Mouse (Mus musculus) intestine, postnatal 0 days (tissue): Measurements from ENCODE around the gene Sod1. TPM values are rescaled to one million over a fixed set of nuclear protein-coding genes. Genes with fewer than 3 reads are reported as not detected.

Experiments
- ATAC-seq: fragments of 200-750 bp; cut with Nextera tagmentation; 2 replicates; pipeline ENCODE4 v1.8.0; 2017; ENCODE audit warnings: mild to moderate bottlenecking, moderate TSS enrichment, moderate library complexity
- H3K27ac ChIP-seq: fragments of 300-500 bp; sonication (generic); 2 replicates; pipeline ENCODE4 v1.5.1; 2014; ENCODE audit warnings: mild to moderate bottlenecking, low read depth, low read length, moderate library complexity
- H3K27me3 ChIP-seq: fragments of 300-500 bp; sonication (generic); replicated peaks from 2 replicates; pipeline ENCODE4 v1.6.1; 2014; ENCODE audit warnings: low read length, mixed read lengths; ENCODE audit not compliant: control insufficient read depth, insufficient read depth
- H3K36me3 ChIP-seq: fragments of 300-500 bp; sonication (generic); 2 replicates; pipeline ENCODE4 v1.6.1; 2014; ENCODE audit warnings: mild to moderate bottlenecking, moderate library complexity; ENCODE audit not compliant: control insufficient read depth, insufficient read depth
- H3K4me1 ChIP-seq: fragments of 300-500 bp; sonication (generic); replicated peaks from 2 replicates; pipeline ENCODE4 v1.6.1; 2014; ENCODE audit warnings: antibody characterized with exemption, low read length, mixed read lengths; ENCODE audit not compliant: control insufficient read depth, insufficient read depth
- H3K4me2 ChIP-seq: fragments of 300-500 bp; sonication (generic); replicated peaks from 2 replicates; pipeline ENCODE4 v1.6.1; 2014; ENCODE audit warnings: low read depth, mild to moderate bottlenecking, moderate library complexity
- H3K4me3 ChIP-seq: fragments of 300-500 bp; sonication (generic); 2 replicates; pipeline ENCODE4 v1.5.1; 2014; ENCODE audit warnings: low read depth, low read length
- H3K9ac ChIP-seq: fragments of 300-500 bp; sonication (generic); 2 replicates; pipeline ENCODE4 v1.6.1; 2014; ENCODE audit warnings: mild to moderate bottlenecking, low read depth, low read length
- H3K9me3 ChIP-seq: fragments of 300-500 bp; sonication (generic); 2 replicates; pipeline ENCODE4 v1.6.1; 2016; ENCODE audit warnings: mixed run types; ENCODE audit not compliant: control insufficient read depth
- CTCF ChIP-seq: sonication (generic); IDR thresholded peaks from 2 replicates; pipeline ENCODE4 v1.5.1; 2016; ENCODE audit warnings: low read depth, mild to moderate bottlenecking, control low read depth, antibody characterized with exemption, moderate library complexity
- WGBS: fragments of 180-500 bp; shearing (Covaris S2); extraction: QIAGEN DNeasy Blood & Tissue Kit; methylation state at CpG from one replicate; pipeline ENCODE4 v1.1.7; 2014; 5-methylcytosine and 5-hydroxymethylcytosine counted together
- polyA plus RNA-seq: library from polyadenylated mRNA; unstranded; fragments of >200 nt; fragmentation: Nextera tagmentation; extraction: Ambion mirVana; gene quantifications from 2 replicates; pipeline ENCODE4 v1.2.1, GENCODE M21; 2015

Sod1 gene
- polyA plus RNA-seq, 1 experiment from 2014 or later = 1,874 TPM

DNA sequence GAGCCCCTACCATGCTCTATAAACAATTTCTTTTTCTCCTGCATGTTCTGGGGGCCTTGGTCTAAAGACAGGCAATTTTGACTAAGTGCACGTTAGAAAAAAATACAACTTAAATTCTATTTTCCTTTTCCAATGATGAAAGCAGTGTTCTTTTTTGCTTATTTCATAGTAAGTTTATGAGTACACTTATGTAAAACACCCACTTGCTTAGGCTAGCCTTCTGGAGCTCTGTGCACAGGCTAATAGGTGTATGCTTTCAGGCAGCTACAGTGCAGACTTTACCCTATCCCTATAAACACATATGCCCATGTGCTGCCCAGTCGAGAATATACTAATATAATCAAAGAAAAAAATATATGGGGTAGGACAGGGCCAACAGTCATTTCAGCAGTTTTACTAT is 32.0 kb downstream of the Sod1 start:
- no peak overlapping the region for H3K4me2 ChIP-seq
- ATAC-seq = no peak
- no peak overlapping the region for H3K27ac ChIP-seq
- H3K9ac ChIP-seq = no peak overlapping the region
- H3K9me3 ChIP-seq = no peaks in the 10 kb centered on the region
- TF ChIP-seq CTCF = no peak
- 84% methylated on average over 2 of the region's 2 CpGs for WGBS
- no peak overlapping the region for H3K4me3 ChIP-seq
- H3K36me3 ChIP-seq = peaks cover 87% of the 10 kb centered on the region
- no peaks in the 10 kb centered on the region for H3K27me3 ChIP-seq
- H3K4me1 ChIP-seq = no peaks in the 10 kb centered on the region

DNA sequence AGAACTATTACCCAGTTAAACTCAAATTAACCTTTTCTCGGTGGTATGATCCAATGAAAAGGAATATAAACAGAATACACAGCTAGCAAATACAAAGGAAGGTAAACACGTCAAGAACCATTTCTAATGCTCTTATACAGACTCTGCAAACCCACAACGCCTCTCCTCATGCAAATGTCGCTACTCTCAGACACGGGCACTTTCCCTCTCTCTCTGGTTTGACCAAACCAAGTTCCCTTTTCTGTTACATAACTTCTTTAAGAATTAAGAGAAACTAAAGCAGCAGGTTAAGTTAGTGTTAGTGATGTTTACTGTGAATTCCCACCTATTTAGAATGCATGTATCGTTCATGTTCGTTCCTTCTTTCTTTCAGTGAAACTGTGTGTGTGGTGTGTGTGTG is 38.4 kb downstream of the Sod1 start:
- no peak overlapping the region for H3K4me2 ChIP-seq
- ATAC-seq = no peak
- H3K4me3 ChIP-seq = no peak overlapping the region
- H3K4me1 ChIP-seq = no peaks in the 10 kb centered on the region
- no peaks in the 10 kb centered on the region for H3K27me3 ChIP-seq
- 87% methylated on average over 7 of the region's 7 CpGs for WGBS
- no peak overlapping the region for H3K27ac ChIP-seq
- no peak overlapping the region for H3K9ac ChIP-seq
- no peaks in the 10 kb centered on the region for H3K9me3 ChIP-seq
- TF ChIP-seq CTCF = no peak
- H3K36me3 ChIP-seq = peaks cover 57% of the 10 kb centered on the region

DNA sequence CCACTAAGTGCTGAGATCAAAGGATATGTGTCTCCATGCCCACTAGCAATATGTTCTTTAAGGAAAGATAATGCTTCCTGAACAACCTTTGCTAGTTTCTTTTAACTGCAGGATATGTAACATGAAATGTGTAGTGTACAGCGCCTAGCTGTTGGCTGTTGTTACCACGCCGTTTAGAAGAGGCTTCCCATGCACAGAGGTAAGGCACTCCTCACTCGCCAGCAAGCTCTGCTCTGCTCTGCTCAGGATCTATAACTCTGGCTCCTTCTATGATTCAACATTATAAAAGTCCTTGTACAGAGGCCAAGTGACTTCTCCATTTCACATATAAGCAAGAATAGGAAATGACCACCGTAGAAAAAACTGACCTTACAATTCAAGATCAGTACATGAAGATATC is 39.1 kb downstream of the Sod1 start:
- H3K9me3 ChIP-seq = no peaks in the 10 kb centered on the region
- H3K4me2 ChIP-seq = no peak overlapping the region
- no peaks in the 10 kb centered on the region for H3K4me1 ChIP-seq
- no peaks in the 10 kb centered on the region for H3K27me3 ChIP-seq
- H3K27ac ChIP-seq = no peak overlapping the region
- no peak overlapping the region for H3K9ac ChIP-seq
- peaks cover 50% of the 10 kb centered on the region for H3K36me3 ChIP-seq
- 90% methylated on average over 5 of the region's 5 CpGs for WGBS
- TF ChIP-seq CTCF = no peak
- no peak for ATAC-seq
- H3K4me3 ChIP-seq = no peak overlapping the region

DNA sequence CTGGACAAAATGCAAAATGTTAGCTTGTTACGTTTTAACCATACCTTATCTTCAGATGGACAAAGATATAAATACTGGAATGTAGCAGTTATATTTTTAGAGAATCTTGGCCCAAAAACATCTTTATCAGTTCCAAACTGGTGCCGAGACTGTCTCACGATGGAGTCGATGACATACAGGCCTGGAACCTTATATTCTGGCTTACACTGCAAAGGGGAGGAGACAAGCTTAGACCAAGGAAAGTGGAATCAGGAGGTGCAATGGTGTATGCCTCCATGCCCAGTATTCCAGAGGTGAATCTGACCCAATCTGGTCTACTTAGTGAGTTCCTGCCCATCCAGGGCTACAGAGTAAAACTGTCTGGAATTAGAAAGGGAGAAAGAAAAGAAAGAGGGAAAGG is 39.5 kb downstream of the Sod1 start:
- peaks cover 46% of the 10 kb centered on the region for H3K36me3 ChIP-seq
- 73% methylated on average over 4 of the region's 4 CpGs for WGBS
- TF ChIP-seq CTCF = no peak
- H3K4me2 ChIP-seq = no peak overlapping the region
- H3K27me3 ChIP-seq = no peaks in the 10 kb centered on the region
- H3K4me1 ChIP-seq = 0 out of 2 replicates have a peak, but pooled peaks cover under 1% of the 10 kb centered on the region
- H3K9me3 ChIP-seq = no peaks in the 10 kb centered on the region
- no peak overlapping the region for H3K9ac ChIP-seq
- no peak overlapping the region for H3K4me3 ChIP-seq
- H3K27ac ChIP-seq = no peak overlapping the region
- no peak for ATAC-seq

- Histone ChIP-seq H3K4me3 (no peak overlapping the region), H3K9me3 (no peaks in the 10 kb centered on the region), H3K36me3 (peaks cover 34% of the 10 kb centered on the region), H3K4me2 (no peak overlapping the region), H3K4me1 (0 out of 2 replicates have a peak, but pooled peaks cover 4% of the 10 kb centered on the region), H3K27ac (no peak overlapping the region), H3K27me3 (no peaks in the 10 kb centered on the region), H3K9ac (no peak overlapping the region)
- WGBS = 91% methylated on average over 2 of the region's 2 CpGs
- TF ChIP-seq CTCF = no peak
- ATAC-seq = no peak
Measured at GRCm38 (mm10) chr16:90261791-90262190, 41.2 kb downstream of the Sod1 start.

GRCm38 (mm10) chr16:90264021-90264420 is 43.5 kb downstream of the Sod1 start:
- Histone ChIP-seq H3K36me3 (peaks cover 21% of the 10 kb centered on the region), H3K27ac (no peak overlapping the region), H3K4me1 (0 out of 2 replicates have a peak, but pooled peaks cover 4% of the 10 kb centered on the region), H3K4me2 (no peak overlapping the region), H3K9me3 (no peaks in the 10 kb centered on the region), H3K4me3 (no peak overlapping the region), H3K9ac (no peak overlapping the region), H3K27me3 (no peaks in the 10 kb centered on the region)
- TF ChIP-seq CTCF = no peak
- WGBS = 66% methylated on average over 5 of the region's 5 CpGs
- ATAC-seq = no peak

DNA sequence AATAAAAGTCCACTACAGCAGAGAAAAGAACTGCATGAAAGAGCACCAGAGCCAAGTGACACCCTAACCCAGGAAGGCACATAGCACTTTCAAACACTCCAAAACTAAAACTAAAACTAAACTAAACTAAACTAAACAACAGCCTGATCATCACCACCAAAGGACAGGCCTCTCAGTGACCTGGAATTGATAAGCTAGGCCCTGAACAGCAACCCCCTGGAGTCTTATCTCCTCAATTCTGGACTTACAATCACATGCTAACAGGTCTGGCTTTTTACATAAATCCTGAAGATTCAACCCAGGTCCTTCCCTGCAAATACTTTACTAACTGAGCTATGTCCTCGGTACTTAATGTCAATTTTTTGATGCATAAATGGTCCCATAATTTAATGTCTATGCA is 44.6 kb downstream of the Sod1 start:
- Histone ChIP-seq H3K27ac (no peak overlapping the region), H3K27me3 (no peaks in the 10 kb centered on the region), H3K9me3 (no peaks in the 10 kb centered on the region), H3K4me2 (no peak overlapping the region), H3K36me3 (peaks cover 10% of the 10 kb centered on the region; the same call in 1 of the 2 replicates), H3K4me3 (no peak overlapping the region), H3K4me1 (0 out of 2 replicates have a peak, but pooled peaks cover 4% of the 10 kb centered on the region), H3K9ac (no peak overlapping the region)
- 56% methylated on average over 1 of the region's 1 CpGs for WGBS
- TF ChIP-seq CTCF = no peak
- no peak for ATAC-seq
